Mouse (Mus musculus): ENCODE measurements at regions not wholly inside any gene's neighbourhood (a gene's known extent, or its start where the extent isn't known, plus 50 kb on each side); places are given as distances from the start of the nearest gene placed in this dataset.
A peak's percentile ranks its signal among the peaks of the same experiment; 100 is the strongest.

GRCm38 (mm10) chr15:30029257-30029899, 143.0 kb upstream of the Ctnnd2 start:
- no peak overlapping the region for H3K27ac ChIP-seq (ENCODE audit: low read depth)
- H3K36me3 ChIP-seq (ENCODE audit: control insufficient read depth, insufficient read depth, low read length): no peaks in the 10 kb centered on the region
- WGBS: 62% methylated on average over 4 of the region's 4 CpGs
- H3K4me2 ChIP-seq (ENCODE audit: low read length): no peak overlapping the region
- ATAC-seq (replicated peaks; ENCODE audit: low FRiP score, low TSS enrichment, low read depth) (0 out of 2 replicates have a peak, but pooled peaks have one; percentile 40), DNase-seq (ENCODE audit: low spot score) (peak; percentile 63)
- no peaks in the 10 kb centered on the region for H3K27me3 ChIP-seq (replicated peaks; ENCODE audit: control insufficient read depth, insufficient read depth, low read length)
- no peak overlapping the region for H3K4me3 ChIP-seq (ENCODE audit: low read depth, low read length)
- H3K4me1 ChIP-seq (replicated peaks; ENCODE audit: control insufficient read depth, insufficient read depth, low read length): 0 out of 2 replicates have a peak, but pooled peaks cover 3% of the 10 kb centered on the region
- H3K9me3 ChIP-seq (ENCODE audit: control insufficient read depth, low read length): no peaks in the 10 kb centered on the region
- no peak overlapping the region for H3K9ac ChIP-seq (ENCODE audit: low read length)

- Histone ChIP-seq H3K9ac (ENCODE audit: low read length) (no peak overlapping the region), H3K27ac (ENCODE audit: low read depth) (no peak overlapping the region), H3K36me3 (ENCODE audit: control insufficient read depth, insufficient read depth, low read length) (no peaks in the 10 kb centered on the region), H3K4me2 (ENCODE audit: low read length) (no peak overlapping the region), H3K4me3 (ENCODE audit: low read depth, low read length) (no peak overlapping the region), H3K4me1 (replicated peaks; ENCODE audit: control insufficient read depth, insufficient read depth, low read length) (no peaks in the 10 kb centered on the region), H3K27me3 (replicated peaks; ENCODE audit: control insufficient read depth, insufficient read depth, low read length) (no peaks in the 10 kb centered on the region), H3K9me3 (ENCODE audit: control insufficient read depth, low read length) (no peaks in the 10 kb centered on the region)
- DNase-seq (ENCODE audit: low spot score): no peak
- 95% methylated on average over 2 of the region's 2 CpGs for WGBS
- no peak for ATAC-seq (replicated peaks; ENCODE audit: low FRiP score, low TSS enrichment, low read depth)
Observed at GRCm38 (mm10) chr15:30035367-30035766, 137.0 kb upstream of the Ctnnd2 start.

GRCm38 (mm10) chr15:30050851-30051250, 121.5 kb upstream of the Ctnnd2 start:
- no peak for ATAC-seq (replicated peaks; ENCODE audit: low FRiP score, low TSS enrichment, low read depth)
- Histone ChIP-seq H3K9ac (ENCODE audit: low read length) (no peak overlapping the region), H3K27me3 (replicated peaks; ENCODE audit: control insufficient read depth, insufficient read depth, low read length) (no peaks in the 10 kb centered on the region), H3K36me3 (ENCODE audit: control insufficient read depth, insufficient read depth, low read length) (no peaks in the 10 kb centered on the region), H3K9me3 (ENCODE audit: control insufficient read depth, low read length) (no peaks in the 10 kb centered on the region), H3K27ac (ENCODE audit: low read depth) (no peak overlapping the region), H3K4me1 (replicated peaks; ENCODE audit: control insufficient read depth, insufficient read depth, low read length) (no peaks in the 10 kb centered on the region), H3K4me2 (ENCODE audit: low read length) (no peak overlapping the region), H3K4me3 (ENCODE audit: low read depth, low read length) (no peak overlapping the region)
- 72% methylated on average over 5 of the region's 5 CpGs for WGBS
- DNase-seq (ENCODE audit: low spot score): no peak

- WGBS: 75% methylated on average over 7 of the region's 7 CpGs
- H3K36me3 ChIP-seq (ENCODE audit: control insufficient read depth, insufficient read depth, low read length): no peaks in the 10 kb centered on the region
Observed at GRCm38 (mm10) chr15:30059808-30060207, 112.6 kb upstream of the Ctnnd2 start.

GRCm38 (mm10) chr15:30060505-30061342, 111.7 kb upstream of the Ctnnd2 start:
- Histone ChIP-seq H3K9ac (ENCODE audit: low read length) (no peak overlapping the region), H3K4me2 (ENCODE audit: low read length) (no peak overlapping the region), H3K27ac (ENCODE audit: low read depth) (no peak overlapping the region), H3K4me3 (ENCODE audit: low read depth, low read length) (no peak overlapping the region), H3K9me3 (ENCODE audit: control insufficient read depth, low read length) (no peaks in the 10 kb centered on the region), H3K36me3 (ENCODE audit: control insufficient read depth, insufficient read depth, low read length) (no peaks in the 10 kb centered on the region), H3K27me3 (replicated peaks; ENCODE audit: control insufficient read depth, insufficient read depth, low read length) (no peaks in the 10 kb centered on the region), H3K4me1 (replicated peaks; ENCODE audit: control insufficient read depth, insufficient read depth, low read length) (no peaks in the 10 kb centered on the region)
- ATAC-seq (replicated peaks; ENCODE audit: low FRiP score, low TSS enrichment, low read depth): no peak; the same call in 1 of the 2 replicates
- 59% methylated on average over 3 of the region's 3 CpGs for WGBS
- no peak for DNase-seq (ENCODE audit: low spot score)

More at GRCm38 (mm10) chr15:30059808-30060207, 112.6 kb upstream of the Ctnnd2 start:
- Histone ChIP-seq H3K9ac (ENCODE audit: low read length) (no peak overlapping the region), H3K9me3 (ENCODE audit: control insufficient read depth, low read length) (no peaks in the 10 kb centered on the region), H3K27ac (ENCODE audit: low read depth) (no peak overlapping the region), H3K4me1 (replicated peaks; ENCODE audit: control insufficient read depth, insufficient read depth, low read length) (no peaks in the 10 kb centered on the region), H3K27me3 (replicated peaks; ENCODE audit: control insufficient read depth, insufficient read depth, low read length) (no peaks in the 10 kb centered on the region), H3K4me2 (ENCODE audit: low read length) (no peak overlapping the region), H3K4me3 (ENCODE audit: low read depth, low read length) (no peak overlapping the region)
- no peak for DNase-seq (ENCODE audit: low spot score)
- no peak for ATAC-seq (replicated peaks; ENCODE audit: low FRiP score, low TSS enrichment, low read depth)

GRCm38 (mm10) chr15:30071668-30072067, 100.7 kb upstream of the Ctnnd2 start:
- WGBS: 60% methylated on average over 2 of the region's 2 CpGs
- Histone ChIP-seq H3K4me3 (ENCODE audit: low read depth, low read length) (no peak overlapping the region), H3K9ac (ENCODE audit: low read length) (no peak overlapping the region)

GRCm38 (mm10) chr15:30072301-30072700, 100.1 kb upstream of the Ctnnd2 start:
- WGBS: 40% methylated on average over 1 of the region's 1 CpGs
- DNase-seq (ENCODE audit: low spot score) (no peak), ATAC-seq (replicated peaks; ENCODE audit: low FRiP score, low TSS enrichment, low read depth) (no peak)
- peaks cover 2% of the 10 kb centered on the region; the same call in 1 of the 2 replicates for H3K9me3 ChIP-seq (ENCODE audit: control insufficient read depth, low read length)
- no peaks in the 10 kb centered on the region for H3K4me1 ChIP-seq (replicated peaks; ENCODE audit: control insufficient read depth, insufficient read depth, low read length)
- H3K4me2 ChIP-seq (ENCODE audit: low read length): no peak overlapping the region
- no peak overlapping the region for H3K9ac ChIP-seq (ENCODE audit: low read length)
- H3K27ac ChIP-seq (ENCODE audit: low read depth): no peak overlapping the region
- no peaks in the 10 kb centered on the region for H3K27me3 ChIP-seq (replicated peaks; ENCODE audit: control insufficient read depth, insufficient read depth, low read length)
- no peak overlapping the region for H3K4me3 ChIP-seq (ENCODE audit: low read depth, low read length)
- no peaks in the 10 kb centered on the region for H3K36me3 ChIP-seq (ENCODE audit: control insufficient read depth, insufficient read depth, low read length)

More at GRCm38 (mm10) chr15:30071668-30072067, 100.7 kb upstream of the Ctnnd2 start:
- Histone ChIP-seq H3K9me3 (ENCODE audit: control insufficient read depth, low read length) (peaks cover 2% of the 10 kb centered on the region; the same call in 1 of the 2 replicates), H3K27me3 (replicated peaks; ENCODE audit: control insufficient read depth, insufficient read depth, low read length) (no peaks in the 10 kb centered on the region), H3K4me1 (replicated peaks; ENCODE audit: control insufficient read depth, insufficient read depth, low read length) (no peaks in the 10 kb centered on the region), H3K36me3 (ENCODE audit: control insufficient read depth, insufficient read depth, low read length) (no peaks in the 10 kb centered on the region), H3K27ac (ENCODE audit: low read depth) (no peak overlapping the region), H3K4me2 (ENCODE audit: low read length) (no peak overlapping the region)
- ATAC-seq (replicated peaks; ENCODE audit: low FRiP score, low TSS enrichment, low read depth) (no peak), DNase-seq (ENCODE audit: low spot score) (no peak)

- Histone ChIP-seq H3K27me3 (replicated peaks; ENCODE audit: control insufficient read depth, insufficient read depth, low read length) (no peaks in the 10 kb centered on the region), H3K9ac (ENCODE audit: low read length) (no peak overlapping the region), H3K4me2 (ENCODE audit: low read length) (no peak overlapping the region), H3K27ac (ENCODE audit: low read depth) (no peak overlapping the region), H3K9me3 (ENCODE audit: control insufficient read depth, low read length) (no peaks in the 10 kb centered on the region), H3K4me1 (replicated peaks; ENCODE audit: control insufficient read depth, insufficient read depth, low read length) (no peaks in the 10 kb centered on the region), H3K36me3 (ENCODE audit: control insufficient read depth, insufficient read depth, low read length) (no peaks in the 10 kb centered on the region), H3K4me3 (ENCODE audit: low read depth, low read length) (no peak overlapping the region)
- 92% methylated on average over 6 of the region's 6 CpGs for WGBS
- no peak for DNase-seq (ENCODE audit: low spot score)
- no peak for ATAC-seq (replicated peaks; ENCODE audit: low FRiP score, low TSS enrichment, low read depth)
Observed at GRCm38 (mm10) chr15:30087120-30087519, 85.3 kb upstream of the Ctnnd2 start.

Measured in intestine, embryonic 14.5 days (tissue).